Mouse (Mus musculus) B cell, adult 2 months (primary cell): ENCODE data around the gene Usp29.
"Not testable (repeated sequence)": the region's sequence is repeated elsewhere in the genome, so short reads cannot be mapped to it uniquely, and the experiment has no call there.

ENCODE experiments used
- DNase-seq, 2 experiments: peaks; one replicate each; pipeline ENCODE4 v3.0.0; 2022

Usp29 gene

GRCm38 (mm10) chr7:6937040-6937439, 206.7 kb downstream of the Usp29 start:
- peak; percentile 65 for DNase-seq

GRCm38 (mm10) chr7:6940761-6941231, 210.4 kb downstream of the Usp29 start:
- DNase-seq: peak; percentile 3 to 5

- DNase-seq: not testable (repeated sequence)
Observed at GRCm38 (mm10) chr7:6948061-6948460, 217.7 kb downstream of the Usp29 start.

GRCm38 (mm10) chr7:6956576-6956975, 226.2 kb downstream of the Usp29 start:
- DNase-seq: no peak

DNA sequence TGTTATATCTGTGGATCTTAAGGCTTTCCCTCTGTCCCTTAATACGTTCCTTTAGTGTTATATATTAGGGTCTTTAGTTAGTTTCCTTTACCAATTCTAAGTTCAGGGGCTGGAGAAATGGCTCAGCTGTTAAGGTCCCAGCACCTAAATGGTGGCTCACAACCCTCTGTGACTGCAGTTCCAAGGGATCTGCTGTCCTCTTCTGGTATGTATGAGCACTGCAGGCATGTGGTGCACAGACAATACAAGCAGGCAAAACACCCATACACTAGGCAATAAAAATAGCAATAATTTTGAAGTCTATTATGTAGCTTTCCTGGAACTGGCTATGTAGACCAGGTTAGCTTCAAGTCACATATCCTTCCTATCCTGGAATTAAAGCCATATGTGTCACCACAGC, 228.2 kb downstream of the Usp29 start:
- no peak for DNase-seq

GRCm38 (mm10) chr7:6973566-6973965, 243.2 kb downstream of the Usp29 start:
- no peak for DNase-seq

GRCm38 (mm10) chr7:6976890-6977289, 246.5 kb downstream of the Usp29 start:
- DNase-seq: no peak

DNA sequence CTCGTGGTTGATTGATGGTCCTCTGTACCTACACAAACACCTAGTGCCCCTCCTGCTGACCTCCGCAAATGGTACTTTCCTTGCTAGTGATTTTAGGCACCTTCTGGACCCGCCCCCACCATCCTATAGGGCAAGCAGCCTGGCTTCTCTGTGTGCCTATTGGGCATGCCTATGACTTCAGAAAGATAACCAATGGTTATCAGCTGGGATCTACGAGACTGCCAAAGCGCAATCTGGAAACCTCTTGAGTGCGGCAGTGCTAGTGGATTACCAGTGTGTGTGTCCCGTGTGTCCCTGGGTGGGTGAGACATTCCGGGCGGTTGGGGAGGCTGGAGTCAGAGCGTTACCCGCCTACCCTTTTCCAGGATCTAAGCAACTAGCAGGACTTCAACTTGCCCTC, 264.9 kb downstream of the Usp29 start, which contains the start of gene Aurkc:
Aurkc (plus strand) TSS at position 50 of the 400 bp plus-strand sequence.
- DNase-seq: not testable (repeated sequence)

DNA sequence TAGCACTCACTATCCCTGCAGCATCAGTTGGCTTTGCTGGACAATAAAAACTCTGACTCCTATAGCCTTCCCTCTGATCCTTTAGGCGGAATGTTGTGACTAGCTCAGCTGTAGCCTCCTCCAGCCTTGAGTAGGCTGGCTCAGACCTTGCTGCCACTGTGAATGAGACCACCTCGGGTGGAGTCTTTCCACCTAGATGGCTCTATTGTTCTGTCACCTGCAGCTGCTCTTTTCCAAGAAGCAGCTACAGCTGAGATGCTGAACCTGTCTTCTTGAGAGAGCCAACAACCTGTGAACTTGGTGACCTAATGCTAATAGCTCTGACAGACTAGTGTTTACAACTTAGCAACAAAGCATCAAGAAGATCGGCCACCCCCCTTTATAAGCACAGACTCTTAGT, 268.5 kb downstream of the Usp29 start:
- not testable (repeated sequence) for DNase-seq

- not testable (repeated sequence) for DNase-seq
Observed at GRCm38 (mm10) chr7:7005441-7005840, 275.1 kb downstream of the Usp29 start.
